Mouse (Mus musculus): ENCODE results near the gene Fntb. TPM values are rescaled to one million over a fixed set of nuclear protein-coding genes. Genes with fewer than 3 reads are reported as not detected.

Gene Fntb
- polyA plus RNA-seq, 2 experiments = 42.9 to 47.6 TPM

- H3K4me1 ChIP-seq (ENCODE audit: control insufficient read depth, insufficient read depth, low read length) = no peaks in the 10 kb centered on the region
- ATAC-seq (ENCODE audit: low FRiP score, low read depth) (no peak), DNase-seq (ENCODE audit: low spot score) (no peak)
- peaks cover 7% of the 10 kb centered on the region; the same call in 1 of the 2 replicates for H3K36me3 ChIP-seq (ENCODE audit: control insufficient read depth, insufficient read depth, low read length)
- H3K4me3 ChIP-seq (replicated peaks; ENCODE audit: low read length) = no peak overlapping the region
- no peak overlapping the region for H3K27ac ChIP-seq (replicated peaks; ENCODE audit: low read depth, low read length)
- no peaks in the 10 kb centered on the region for H3K9me3 ChIP-seq (ENCODE audit: control insufficient read depth, low read length)
- WGBS = 55% methylated on average over 13 of the region's 13 CpGs
- TF ChIP-seq POLR2A (IDR thresholded peaks at IDR 0.05; ENCODE audit: borderline replicate concordance, extremely low read depth, insufficient read depth, insufficient read length) = no peak
- no peak overlapping the region for H3K4me2 ChIP-seq (replicated peaks; ENCODE audit: low read depth, low read length, severe bottlenecking)
- H3K27me3 ChIP-seq (ENCODE audit: control insufficient read depth, insufficient read depth, low read length) = no peaks in the 10 kb centered on the region
- no peak overlapping the region for H3K9ac ChIP-seq (ENCODE audit: low read depth, low read length, severe bottlenecking)
Observed at GRCm38 (mm10) chr12:76865266-76865665, 99.9 kb downstream of the Fntb start.

GRCm38 (mm10) chr12:76867586-76868280 lies 102.3 kb downstream of the Fntb start:
- ATAC-seq (ENCODE audit: low FRiP score, low read depth) = no peak
- Histone ChIP-seq H3K9ac (ENCODE audit: low read depth, low read length, severe bottlenecking) (no peak overlapping the region), H3K4me2 (replicated peaks; ENCODE audit: low read depth, low read length, severe bottlenecking) (no peak overlapping the region), H3K4me3 (replicated peaks; ENCODE audit: low read length) (no peak overlapping the region), H3K27me3 (ENCODE audit: control insufficient read depth, insufficient read depth, low read length) (no peaks in the 10 kb centered on the region), H3K9me3 (ENCODE audit: control insufficient read depth, low read length) (no peaks in the 10 kb centered on the region), H3K36me3 (ENCODE audit: control insufficient read depth, insufficient read depth, low read length) (peaks cover 7% of the 10 kb centered on the region; the same call in 1 of the 2 replicates), H3K27ac (replicated peaks; ENCODE audit: low read depth, low read length) (no peak overlapping the region), H3K4me1 (ENCODE audit: control insufficient read depth, insufficient read depth, low read length) (no peaks in the 10 kb centered on the region)
- 70% methylated on average over 10 of the region's 10 CpGs for WGBS
- no peak for TF ChIP-seq POLR2A (IDR thresholded peaks at IDR 0.05; ENCODE audit: borderline replicate concordance, extremely low read depth, insufficient read depth, insufficient read length)
- DNase-seq (ENCODE audit: low spot score) = no peak

- Histone ChIP-seq H3K4me3 (replicated peaks; ENCODE audit: low read length) (no peak overlapping the region), H3K27me3 (ENCODE audit: control insufficient read depth, insufficient read depth, low read length) (no peaks in the 10 kb centered on the region), H3K4me1 (ENCODE audit: control insufficient read depth, insufficient read depth, low read length) (no peaks in the 10 kb centered on the region), H3K27ac (replicated peaks; ENCODE audit: low read depth, low read length) (no peak overlapping the region), H3K36me3 (ENCODE audit: control insufficient read depth, insufficient read depth, low read length) (peaks cover 3% of the 10 kb centered on the region; the same call in 1 of the 2 replicates), H3K9me3 (ENCODE audit: control insufficient read depth, low read length) (no peaks in the 10 kb centered on the region), H3K4me2 (replicated peaks; ENCODE audit: low read depth, low read length, severe bottlenecking) (no peak overlapping the region), H3K9ac (ENCODE audit: low read depth, low read length, severe bottlenecking) (no peak overlapping the region)
- 74% methylated on average over 14 of the region's 14 CpGs for WGBS
- ATAC-seq (ENCODE audit: low FRiP score, low read depth) (no peak), DNase-seq (ENCODE audit: low spot score) (no peak)
- TF ChIP-seq POLR2A (IDR thresholded peaks at IDR 0.05; ENCODE audit: borderline replicate concordance, extremely low read depth, insufficient read depth, insufficient read length) = no peak
Observed at GRCm38 (mm10) chr12:76868463-76869198, 103.2 kb downstream of the Fntb start.

GRCm38 (mm10) chr12:76869561-76869960 lies 104.2 kb downstream of the Fntb start:
- H3K27me3 ChIP-seq (ENCODE audit: control insufficient read depth, insufficient read depth, low read length) = no peaks in the 10 kb centered on the region
- no peaks in the 10 kb centered on the region for H3K4me1 ChIP-seq (ENCODE audit: control insufficient read depth, insufficient read depth, low read length)
- DNase-seq (ENCODE audit: low spot score) (no peak), ATAC-seq (ENCODE audit: low FRiP score, low read depth) (no peak)
- peaks cover 3% of the 10 kb centered on the region; the same call in 1 of the 2 replicates for H3K36me3 ChIP-seq (ENCODE audit: control insufficient read depth, insufficient read depth, low read length)
- WGBS = 77% methylated on average over 7 of the region's 7 CpGs
- no peak overlapping the region for H3K4me3 ChIP-seq (replicated peaks; ENCODE audit: low read length)
- no peak overlapping the region for H3K4me2 ChIP-seq (replicated peaks; ENCODE audit: low read depth, low read length, severe bottlenecking)
- H3K9me3 ChIP-seq (ENCODE audit: control insufficient read depth, low read length) = no peaks in the 10 kb centered on the region
- H3K9ac ChIP-seq (ENCODE audit: low read depth, low read length, severe bottlenecking) = no peak overlapping the region
- H3K27ac ChIP-seq (replicated peaks; ENCODE audit: low read depth, low read length) = no peak overlapping the region
- no peak for TF ChIP-seq POLR2A (IDR thresholded peaks at IDR 0.05; ENCODE audit: borderline replicate concordance, extremely low read depth, insufficient read depth, insufficient read length)

GRCm38 (mm10) chr12:76872767-76873316 lies 107.5 kb downstream of the Fntb start:
- Histone ChIP-seq H3K36me3 (ENCODE audit: control insufficient read depth, insufficient read depth, low read length) (peaks cover 13% of the 10 kb centered on the region), H3K9me3 (ENCODE audit: control insufficient read depth, low read length) (no peaks in the 10 kb centered on the region), H3K27me3 (ENCODE audit: control insufficient read depth, insufficient read depth, low read length) (no peaks in the 10 kb centered on the region), H3K4me1 (ENCODE audit: control insufficient read depth, insufficient read depth, low read length) (no peaks in the 10 kb centered on the region), H3K9ac (ENCODE audit: low read depth, low read length, severe bottlenecking) (no peak overlapping the region), H3K27ac (replicated peaks; ENCODE audit: low read depth, low read length) (no peak overlapping the region), H3K4me2 (replicated peaks; ENCODE audit: low read depth, low read length, severe bottlenecking) (no peak overlapping the region), H3K4me3 (replicated peaks; ENCODE audit: low read length) (no peak overlapping the region)
- 84% methylated on average over 7 of the region's 7 CpGs for WGBS
- TF ChIP-seq POLR2A (IDR thresholded peaks at IDR 0.05; ENCODE audit: borderline replicate concordance, extremely low read depth, insufficient read depth, insufficient read length) = no peak
- ATAC-seq (ENCODE audit: low FRiP score, low read depth) (no peak), DNase-seq (ENCODE audit: low spot score) (no peak)

Measured in limb, embryonic 14.5 days (tissue).